Mouse (Mus musculus): Measurements from ENCODE around the gene Ina. TPM values are rescaled to one million over a fixed set of nuclear protein-coding genes. Genes with fewer than 3 reads are reported as not detected.

The Ina gene
- polyA plus RNA-seq, 1 experiment = 0.30 TPM

GRCm38 (mm10) chr19:46983352-46983965 is 31.0 kb upstream of the Ina start:
- peaks cover 40% of the 10 kb centered on the region for H3K4me1 ChIP-seq (replicated peaks; ENCODE audit: control insufficient read depth, insufficient read depth, low read length)
- H3K27me3 ChIP-seq (ENCODE audit: control insufficient read depth, insufficient read depth, low read length) = no peaks in the 10 kb centered on the region
- no peak for TF ChIP-seq CTCF (IDR thresholded peaks at IDR 0.05; ENCODE audit: borderline replicate concordance, control insufficient read depth, extremely low read depth, insufficient read depth, low read length, poor library complexity)
- TF ChIP-seq POLR2A (IDR thresholded peaks at IDR 0.05; ENCODE audit: control insufficient read depth, extremely low read depth, insufficient read depth, low read length, poor library complexity) = no peak
- WGBS = 74% methylated on average over 14 of the region's 14 CpGs
- DNase-seq = no peak
- no peak overlapping the region for H3K4me3 ChIP-seq (ENCODE audit: control insufficient read depth, insufficient read depth, low read length)
- H3K36me3 ChIP-seq (ENCODE audit: control insufficient read depth, insufficient read depth, low read length) = no peaks in the 10 kb centered on the region
- no peak overlapping the region for H3K27ac ChIP-seq (ENCODE audit: control insufficient read depth, insufficient read depth, low read length)

DNA sequence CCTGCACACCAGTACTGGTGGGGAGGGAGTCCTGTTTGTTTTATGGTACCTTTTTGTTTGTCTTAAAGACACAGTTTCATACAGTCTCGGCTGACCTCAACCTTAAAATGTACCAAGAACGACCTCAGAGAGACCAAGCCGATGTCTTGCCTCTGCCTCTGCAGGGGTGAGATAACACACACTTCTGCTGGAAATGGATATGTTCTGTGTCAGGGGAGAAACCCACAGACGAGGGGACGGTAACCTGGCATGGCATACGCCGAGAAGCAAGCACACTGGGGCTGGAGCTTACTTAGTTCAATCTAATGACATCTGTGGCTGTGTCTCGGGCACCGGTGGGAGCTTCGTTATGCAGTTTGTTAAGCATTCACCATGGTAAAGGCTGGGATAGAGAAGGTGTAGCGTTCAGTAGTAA is 30.5 kb upstream of the Ina start:
- no peaks in the 10 kb centered on the region for H3K36me3 ChIP-seq (ENCODE audit: control insufficient read depth, insufficient read depth, low read length)
- no peaks in the 10 kb centered on the region for H3K27me3 ChIP-seq (ENCODE audit: control insufficient read depth, insufficient read depth, low read length)
- peaks cover 44% of the 10 kb centered on the region for H3K4me1 ChIP-seq (replicated peaks; ENCODE audit: control insufficient read depth, insufficient read depth, low read length)
- no peak for DNase-seq
- TF ChIP-seq CTCF (IDR thresholded peaks at IDR 0.05; ENCODE audit: borderline replicate concordance, control insufficient read depth, extremely low read depth, insufficient read depth, low read length, poor library complexity) (no peak), POLR2A (IDR thresholded peaks at IDR 0.05; ENCODE audit: control insufficient read depth, extremely low read depth, insufficient read depth, low read length, poor library complexity) (no peak)
- WGBS = 16% methylated on average over 11 of the region's 11 CpGs
- no peak overlapping the region for H3K4me3 ChIP-seq (ENCODE audit: control insufficient read depth, insufficient read depth, low read length)
- peak overlapping the region; percentile 43 for H3K27ac ChIP-seq (ENCODE audit: control insufficient read depth, insufficient read depth, low read length)

DNA sequence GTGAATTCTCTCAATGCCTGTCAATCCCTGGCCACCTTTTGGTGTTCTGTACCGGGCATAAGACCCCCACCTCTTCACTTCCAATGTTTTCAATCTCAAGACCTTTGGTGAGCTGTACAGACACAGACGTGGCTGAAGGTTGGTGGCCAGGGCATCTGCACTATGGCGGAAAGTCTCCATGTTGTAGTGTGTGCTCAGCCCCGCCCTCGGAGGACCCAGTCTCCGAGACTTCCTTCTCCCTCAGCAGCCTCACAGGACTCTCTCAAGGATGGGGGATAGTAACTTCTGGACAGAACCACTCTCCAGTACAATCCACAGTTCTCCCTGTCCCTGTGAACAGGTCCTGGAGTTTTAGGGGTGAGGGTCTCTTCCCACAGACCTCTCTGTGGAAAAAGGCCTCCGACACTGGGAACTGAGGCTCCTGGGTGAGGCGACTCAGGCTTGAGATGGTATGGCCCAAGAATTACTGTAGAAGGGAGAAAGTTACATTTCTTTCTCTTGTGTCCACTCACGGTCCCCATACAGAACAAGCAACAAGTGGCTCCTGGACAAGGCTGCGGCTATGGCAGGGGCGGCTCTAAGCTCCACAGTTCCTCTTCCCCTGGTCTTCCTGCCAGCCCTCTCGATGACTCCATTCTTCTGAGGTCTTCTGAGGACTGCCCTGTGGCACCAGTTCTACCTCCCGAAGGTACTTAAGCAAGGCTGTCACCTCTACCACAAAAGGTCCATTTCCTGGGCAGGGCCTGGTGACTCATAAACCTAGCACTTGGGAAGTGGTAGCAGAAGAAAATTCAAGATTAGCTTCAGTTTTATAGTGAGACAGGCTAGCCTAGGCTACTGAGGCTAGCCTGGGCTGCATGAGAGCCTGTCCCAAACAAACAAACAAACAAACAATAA is 29.5 kb upstream of the Ina start:
- TF ChIP-seq CTCF (IDR thresholded peaks at IDR 0.05; ENCODE audit: borderline replicate concordance, control insufficient read depth, extremely low read depth, insufficient read depth, low read length, poor library complexity) (no peak), POLR2A (IDR thresholded peaks at IDR 0.05; ENCODE audit: control insufficient read depth, extremely low read depth, insufficient read depth, low read length, poor library complexity) (no peak)
- no peaks in the 10 kb centered on the region for H3K36me3 ChIP-seq (ENCODE audit: control insufficient read depth, insufficient read depth, low read length)
- no peak overlapping the region for H3K4me3 ChIP-seq (ENCODE audit: control insufficient read depth, insufficient read depth, low read length)
- no peaks in the 10 kb centered on the region for H3K27me3 ChIP-seq (ENCODE audit: control insufficient read depth, insufficient read depth, low read length)
- no peak for DNase-seq
- H3K4me1 ChIP-seq (replicated peaks; ENCODE audit: control insufficient read depth, insufficient read depth, low read length) = peaks cover 45% of the 10 kb centered on the region
- whole genome bisulfite sequencing = 66% methylated on average over 13 of the region's 13 CpGs
- peak overlapping the region; percentile 39; the same call in 1 of the 2 replicates for H3K27ac ChIP-seq (ENCODE audit: control insufficient read depth, insufficient read depth, low read length)

DNA sequence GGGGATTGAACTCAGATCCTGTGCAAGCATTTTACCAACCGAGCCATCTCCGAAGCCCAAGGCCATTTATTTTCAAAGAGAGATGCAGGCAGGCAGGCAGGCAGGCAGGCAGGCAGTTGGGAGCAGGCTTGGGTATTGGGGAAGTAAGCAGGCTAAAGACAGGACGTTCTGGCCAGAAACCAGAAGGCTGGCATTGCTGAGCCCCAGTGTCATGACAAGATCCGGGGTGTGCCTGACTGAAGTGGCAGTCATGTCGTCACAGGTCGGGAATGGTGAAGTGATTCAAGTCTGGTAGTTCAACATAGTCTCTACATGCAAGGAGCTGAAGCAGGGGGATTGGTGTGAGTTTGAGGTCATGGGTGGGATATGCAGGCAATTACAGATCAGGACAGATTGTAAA is 26.9 kb upstream of the Ina start:
- H3K36me3 ChIP-seq (ENCODE audit: control insufficient read depth, insufficient read depth, low read length) = no peaks in the 10 kb centered on the region
- H3K4me1 ChIP-seq (replicated peaks; ENCODE audit: control insufficient read depth, insufficient read depth, low read length) = peaks cover 46% of the 10 kb centered on the region
- 37% methylated on average over 6 of the region's 6 CpGs for WGBS
- TF ChIP-seq CTCF (IDR thresholded peaks at IDR 0.05; ENCODE audit: borderline replicate concordance, control insufficient read depth, extremely low read depth, insufficient read depth, low read length, poor library complexity) (no peak), POLR2A (IDR thresholded peaks at IDR 0.05; ENCODE audit: control insufficient read depth, extremely low read depth, insufficient read depth, low read length, poor library complexity) (no peak)
- H3K27me3 ChIP-seq (ENCODE audit: control insufficient read depth, insufficient read depth, low read length) = no peaks in the 10 kb centered on the region
- no peak overlapping the region for H3K27ac ChIP-seq (ENCODE audit: control insufficient read depth, insufficient read depth, low read length)
- H3K4me3 ChIP-seq (ENCODE audit: control insufficient read depth, insufficient read depth, low read length) = no peak overlapping the region
- no peak for DNase-seq

GRCm38 (mm10) chr19:46988231-46989087 is 26.0 kb upstream of the Ina start:
- Histone ChIP-seq H3K27me3 (ENCODE audit: control insufficient read depth, insufficient read depth, low read length) (no peaks in the 10 kb centered on the region), H3K36me3 (ENCODE audit: control insufficient read depth, insufficient read depth, low read length) (no peaks in the 10 kb centered on the region), H3K4me3 (ENCODE audit: control insufficient read depth, insufficient read depth, low read length) (peak overlapping the region; percentile 29), H3K27ac (ENCODE audit: control insufficient read depth, insufficient read depth, low read length) (peak overlapping the region; percentile 26; the same call in 1 of the 2 replicates), H3K4me1 (replicated peaks; ENCODE audit: control insufficient read depth, insufficient read depth, low read length) (peaks cover 43% of the 10 kb centered on the region)
- no peak for TF ChIP-seq POLR2A (IDR thresholded peaks at IDR 0.05; ENCODE audit: control insufficient read depth, extremely low read depth, insufficient read depth, low read length, poor library complexity)
- TF ChIP-seq CTCF (IDR thresholded peaks at IDR 0.05; ENCODE audit: borderline replicate concordance, control insufficient read depth, extremely low read depth, insufficient read depth, low read length, poor library complexity) = no peak
- 16% methylated on average over 16 of the region's 16 CpGs for WGBS
- DNase-seq = peak; percentile 38
